Mouse (Mus musculus): ENCODE data around the gene Arhgef17.

GRCm38 (mm10) chr7:100841608-100842007 is 90.3 kb downstream of the Arhgef17 start:
- TF ChIP-seq CTCF (conservative IDR thresholded peaks at IDR 0.05; ENCODE audit: low read length) (no peak), POU5F1 (IDR thresholded peaks at IDR 0.05; ENCODE audit: borderline replicate concordance, low read length) (no peak), NANOG (IDR thresholded peaks at IDR 0.05; ENCODE audit: borderline replicate concordance, low read length) (no peak)

Data from E14TG2a.4 (cell line).